Mouse (Mus musculus) embryonic facial prominence, embryonic 10.5 days (tissue): Measurements from ENCODE around the gene Olfr975. TPM values are rescaled to one million over a fixed set of nuclear protein-coding genes. Genes with fewer than 3 reads are reported as not detected.
"Not testable (repeated sequence)": the region's sequence is repeated elsewhere in the genome, so short reads cannot be mapped to it uniquely, and the experiment has no call there.

Experiments
- DNase-seq: peaks from one replicate; pipeline ENCODE4 v3.0.0-alpha.2; 2017; ENCODE audit warnings: low spot score
- H3K27ac ChIP-seq: fragments of 300-500 bp; sonication (generic); replicated peaks from 2 replicates; pipeline ENCODE4 v1.5.1; 2016; ENCODE audit warnings: mild to moderate bottlenecking
- H3K27me3 ChIP-seq: fragments of 300-500 bp; sonication (generic); replicated peaks from 2 replicates; pipeline ENCODE4 v1.6.1; 2016; ENCODE audit warnings: low read depth, mild to moderate bottlenecking; ENCODE audit not compliant: poor library complexity, severe bottlenecking
- H3K36me3 ChIP-seq: fragments of 300-500 bp; sonication (generic); replicated peaks from 2 replicates; pipeline ENCODE4 v1.6.1; 2016; ENCODE audit warnings: mild to moderate bottlenecking, moderate library complexity
- H3K4me1 ChIP-seq: fragments of 300-500 bp; sonication (generic); 2 replicates; pipeline ENCODE4 v1.6.1; 2016
- H3K4me3 ChIP-seq: fragments of 300-500 bp; sonication (generic); 2 replicates; pipeline ENCODE4 v1.5.1; 2016; ENCODE audit warnings: mild to moderate bottlenecking, moderate library complexity
- H3K9me3 ChIP-seq: fragments of 300-500 bp; sonication (generic); 2 replicates; pipeline ENCODE4 v1.6.1; 2016; ENCODE audit warnings: mild to moderate bottlenecking
- WGBS: fragments of 180-500 bp; shearing (Covaris S2); methylation state at CpG from one replicate; pipeline ENCODE4 v1.1.7; 2016; 5-methylcytosine and 5-hydroxymethylcytosine counted together
- polyA plus RNA-seq: library from polyadenylated mRNA; unstranded; fragments of >200 nt; fragmentation: Nextera tagmentation; extraction: Ambion mirVana; gene quantifications from 2 replicates; pipeline ENCODE4 v1.2.1, GENCODE M21; 2016

The Olfr975 gene
- polyA plus RNA-seq: 0.05 TPM in 1 of 2 replicates, not detected in the other

- H3K4me1 ChIP-seq: no peaks in the 10 kb centered on the region
- DNase-seq: no peak
- H3K27me3 ChIP-seq: no peaks in the 10 kb centered on the region
- no peak within 1 kb of the TSS for H3K27ac ChIP-seq
- H3K9me3 ChIP-seq: no peaks in the 10 kb centered on the region
- H3K4me3 ChIP-seq: no peak within 1 kb of the TSS
- WGBS: 55% methylated on average over 1 of the region's 1 CpGs
- H3K36me3 ChIP-seq: no peaks in the 10 kb centered on the region
These were observed at the start of gene Olfr975 for GRCm38 (mm10) chr9:39951946-39952345. Gene Olfr975, minus strand, starts transcription at chr9:39952046.

GRCm38 (mm10) chr9:39991813-39992212 is 40.0 kb upstream of the Olfr975 start, which contains the start of gene Olfr978:
Gene Olfr978, plus strand, starts transcription at chr9:39992113.
- no peak within 1 kb of the TSS for H3K4me3 ChIP-seq
- H3K36me3 ChIP-seq: no peaks in the 10 kb centered on the region
- WGBS: 82% methylated on average over 2 of the region's 2 CpGs
- H3K27ac ChIP-seq: no peak within 1 kb of the TSS
- no peaks in the 10 kb centered on the region for H3K9me3 ChIP-seq
- no peaks in the 10 kb centered on the region for H3K27me3 ChIP-seq
- no peaks in the 10 kb centered on the region for H3K4me1 ChIP-seq
- no peak for DNase-seq

- 91% methylated on average over 1 of the region's 1 CpGs for WGBS
- H3K4me3 ChIP-seq, DNase-seq: not testable (repeated sequence)
These were observed 24.8 kb upstream of the Olfr975 start for GRCm38 (mm10) chr9:39976581-39977145.

GRCm38 (mm10) chr9:39961033-39961432 is 9.2 kb upstream of the Olfr975 start, which contains the start of gene Olfr976:
Gene Olfr976, minus strand, starts transcription at chr9:39961133.
- not testable (repeated sequence) for H3K4me1 ChIP-seq, H3K27ac ChIP-seq, H3K36me3 ChIP-seq, H3K4me3 ChIP-seq, H3K27me3 ChIP-seq, H3K9me3 ChIP-seq, DNase-seq
- 88% methylated on average over 6 of the region's 9 CpGs for WGBS

More at GRCm38 (mm10) chr9:39976581-39977145, 24.8 kb upstream of the Olfr975 start:
- not testable (repeated sequence) for H3K27ac ChIP-seq, H3K4me1 ChIP-seq, H3K27me3 ChIP-seq, H3K36me3 ChIP-seq, H3K9me3 ChIP-seq

- DNase-seq: no peak
- H3K4me3 ChIP-seq: no peak within 1 kb of the TSS
- H3K36me3 ChIP-seq: no peaks in the 10 kb centered on the region
- no peaks in the 10 kb centered on the region for H3K4me1 ChIP-seq
- WGBS: 85% methylated on average over 1 of the region's 1 CpGs
- no peaks in the 10 kb centered on the region for H3K27me3 ChIP-seq
- H3K27ac ChIP-seq: no peak within 1 kb of the TSS
- no peaks in the 10 kb centered on the region; the same call in 1 of the 2 replicates for H3K9me3 ChIP-seq
These were observed 14.6 kb downstream of the Olfr975 start, which contains the start of gene Olfr974 for GRCm38 (mm10) chr9:39937201-39937600. Gene Olfr974, plus strand, starts transcription at chr9:39937501.

- not testable (repeated sequence) for H3K36me3 ChIP-seq, H3K4me3 ChIP-seq, H3K27me3 ChIP-seq, H3K4me1 ChIP-seq, H3K9me3 ChIP-seq, H3K27ac ChIP-seq, DNase-seq
- WGBS: 76% methylated on average over 1 of the region's 1 CpGs
These were observed 23.0 kb downstream of the Olfr975 start for GRCm38 (mm10) chr9:39928837-39929236.

- not testable (repeated sequence) for H3K27me3 ChIP-seq, H3K27ac ChIP-seq, DNase-seq, H3K36me3 ChIP-seq, H3K4me1 ChIP-seq, H3K4me3 ChIP-seq, H3K9me3 ChIP-seq
- no CpG with 5 or more reads among the region's 4 CpGs for WGBS
These were observed 23.6 kb downstream of the Olfr975 start for GRCm38 (mm10) chr9:39927975-39928836.

- H3K4me1 ChIP-seq: no peaks in the 10 kb centered on the region
- WGBS: 89% methylated on average over 3 of the region's 3 CpGs
- H3K9me3 ChIP-seq: no peaks in the 10 kb centered on the region
- H3K36me3 ChIP-seq: no peaks in the 10 kb centered on the region
- no peak for DNase-seq
- H3K4me3 ChIP-seq: no peak overlapping the region
- no peaks in the 10 kb centered on the region for H3K27me3 ChIP-seq
- H3K27ac ChIP-seq: no peak overlapping the region
These were observed 41.9 kb downstream of the Olfr975 start for GRCm38 (mm10) chr9:39909939-39910338.

GRCm38 (mm10) chr9:39907036-39907435 is 44.8 kb downstream of the Olfr975 start, which contains the start of gene Olfr229:
Gene Olfr229, plus strand, starts transcription at chr9:39907336.
- H3K36me3 ChIP-seq: no peaks in the 10 kb centered on the region
- no peak within 1 kb of the TSS for H3K4me3 ChIP-seq
- H3K27me3 ChIP-seq: no peaks in the 10 kb centered on the region
- no peaks in the 10 kb centered on the region for H3K4me1 ChIP-seq
- 74% methylated on average over 2 of the region's 2 CpGs for WGBS
- no peak for DNase-seq
- no peaks in the 10 kb centered on the region for H3K9me3 ChIP-seq
- no peak within 1 kb of the TSS for H3K27ac ChIP-seq

- Histone ChIP-seq H3K36me3 (no peaks in the 10 kb centered on the region), H3K4me3 (no peak overlapping the region), H3K9me3 (no peaks in the 10 kb centered on the region), H3K27me3 (no peaks in the 10 kb centered on the region), H3K4me1 (no peaks in the 10 kb centered on the region), H3K27ac (no peak overlapping the region)
- no peak for DNase-seq
- 85% methylated on average over 6 of the region's 6 CpGs for WGBS
These were observed 46.7 kb downstream of the Olfr975 start for GRCm38 (mm10) chr9:39905106-39905505.
